Mouse (Mus musculus): ENCODE data around the gene Wdr59.
A peak's percentile ranks its signal among the peaks of the same experiment; 100 is the strongest.

Gene Wdr59

DNA sequence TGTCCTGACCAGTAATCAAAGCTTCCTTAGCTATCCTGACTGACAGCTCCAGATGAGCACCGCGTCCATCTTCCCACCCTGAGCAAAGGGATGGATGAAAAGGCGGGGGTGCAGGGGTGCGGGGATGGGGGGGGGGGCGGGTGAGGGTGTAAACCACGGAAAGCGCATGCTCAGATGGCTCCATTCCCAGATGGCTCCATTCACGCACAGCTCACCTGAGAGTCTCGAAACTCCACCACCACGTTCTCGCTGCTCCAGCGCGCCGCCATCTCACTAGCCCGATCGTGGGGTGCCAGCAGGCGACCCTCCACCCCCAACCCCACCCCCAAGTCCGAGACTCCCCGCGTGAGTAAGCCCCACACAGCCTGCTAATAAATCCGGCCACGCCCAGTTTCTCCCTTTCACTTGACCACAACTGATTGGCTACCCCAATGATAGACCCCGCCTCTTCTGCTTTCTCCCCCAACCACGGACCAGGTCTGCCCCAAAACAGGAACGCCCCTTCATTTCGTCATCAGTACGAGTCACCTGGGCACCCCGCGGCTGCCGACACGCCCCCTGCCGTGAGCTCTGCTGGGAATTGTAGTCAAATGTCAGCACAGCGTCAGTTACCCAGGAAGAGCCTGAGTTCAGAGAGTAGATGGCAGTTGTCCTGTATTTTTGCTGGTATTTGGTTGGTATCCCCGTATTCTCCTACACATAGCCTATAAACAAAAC is at the start of gene Wdr59:
TSS of gene Wdr59 (minus strand) at position 380 of the 717 bp plus-strand sequence.
- DNase-seq (ENCODE audit: low spot score in 2 of 2) = peak; percentile 90 to 99

DNA sequence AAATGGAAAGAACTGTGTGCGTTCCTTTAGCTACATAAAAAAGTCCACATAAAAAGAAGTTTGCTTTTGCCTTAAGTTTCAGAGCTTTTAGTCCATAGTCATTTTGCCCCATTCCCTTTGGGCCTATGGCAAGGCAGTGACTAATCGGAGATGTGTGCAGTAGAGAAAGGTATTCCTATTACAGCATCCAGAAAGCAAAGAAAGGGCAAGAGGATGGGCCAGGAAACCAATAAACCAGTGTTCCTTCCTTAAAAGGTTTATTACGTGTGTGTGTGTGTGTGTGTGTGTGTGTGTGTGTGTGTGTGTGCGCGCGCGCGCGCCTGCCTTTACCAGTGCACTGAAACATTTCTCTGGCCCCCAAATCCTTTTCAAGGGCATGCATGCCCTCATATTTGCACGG is 49.8 kb upstream of the Wdr59 start:
- DNase-seq (ENCODE audit: low spot score in 2 of 2) = no peak

- DNase-seq (ENCODE audit: low spot score in 2 of 2) = no peak
Observed at GRCm38 (mm10) chr8:111570432-111570831, 48.5 kb upstream of the Wdr59 start.

DNA sequence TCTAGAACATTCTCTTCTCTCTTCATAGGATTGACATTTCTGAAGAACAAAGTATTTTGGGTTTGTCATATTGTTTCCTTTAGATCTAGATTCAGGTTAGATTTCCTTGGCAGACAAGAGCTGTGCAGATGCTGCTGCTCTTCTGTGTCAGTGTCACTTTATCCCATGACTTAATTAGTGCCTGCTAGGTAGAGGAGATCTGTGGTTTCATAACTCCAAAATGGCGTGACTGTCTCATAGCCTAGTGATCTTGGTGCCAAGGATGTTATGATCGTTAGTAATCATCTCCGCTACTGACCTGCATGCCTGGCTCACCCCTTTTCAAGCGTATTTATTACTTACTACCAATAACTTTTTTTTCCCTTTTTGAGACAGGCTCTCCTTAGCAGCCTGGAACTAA is 48.0 kb upstream of the Wdr59 start:
- no peak for DNase-seq (ENCODE audit: low spot score in 2 of 2)

DNA sequence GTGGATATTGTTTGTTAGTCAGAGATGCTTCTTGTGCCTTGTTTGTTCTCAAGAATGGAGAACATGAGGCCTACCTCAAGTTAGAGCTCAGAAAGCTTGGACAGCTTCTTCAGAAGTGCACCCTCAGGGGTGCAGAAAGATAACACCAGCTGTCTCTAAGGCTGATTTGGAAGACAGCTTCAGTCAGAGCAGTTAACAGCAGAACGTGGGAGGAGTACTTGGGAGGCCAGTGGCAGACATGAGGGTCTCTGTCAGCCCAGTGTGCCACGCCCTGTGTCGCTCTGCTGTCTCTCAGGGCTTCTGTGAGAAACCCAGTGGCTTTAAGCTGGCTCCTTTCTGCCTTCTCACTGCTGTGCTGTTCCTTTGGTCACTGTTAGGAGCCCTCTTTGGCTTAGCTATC is 46.1 kb upstream of the Wdr59 start:
- no peak for DNase-seq (ENCODE audit: low spot score in 2 of 2)

DNA sequence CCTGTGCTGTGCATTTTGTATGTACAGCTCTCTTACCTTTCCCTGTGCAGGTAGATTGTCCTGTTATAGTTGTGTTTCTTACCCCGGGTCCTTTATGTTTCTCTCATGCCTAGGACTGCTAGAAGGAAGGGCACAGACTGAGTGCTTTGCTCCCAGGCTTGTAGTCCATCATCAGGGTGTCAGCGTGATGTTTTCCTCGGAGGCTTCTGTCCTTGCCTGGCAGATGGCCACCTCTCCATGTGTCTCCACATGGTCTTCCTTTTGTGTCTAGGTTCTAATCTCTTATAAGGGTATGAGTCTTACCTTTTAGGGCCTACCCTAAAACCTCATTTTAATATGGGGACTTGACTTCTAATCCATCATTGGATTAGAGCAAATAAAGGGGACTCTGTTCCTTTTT is 45.7 kb upstream of the Wdr59 start:
- DNase-seq (ENCODE audit: low spot score in 2 of 2) = no peak

DNA sequence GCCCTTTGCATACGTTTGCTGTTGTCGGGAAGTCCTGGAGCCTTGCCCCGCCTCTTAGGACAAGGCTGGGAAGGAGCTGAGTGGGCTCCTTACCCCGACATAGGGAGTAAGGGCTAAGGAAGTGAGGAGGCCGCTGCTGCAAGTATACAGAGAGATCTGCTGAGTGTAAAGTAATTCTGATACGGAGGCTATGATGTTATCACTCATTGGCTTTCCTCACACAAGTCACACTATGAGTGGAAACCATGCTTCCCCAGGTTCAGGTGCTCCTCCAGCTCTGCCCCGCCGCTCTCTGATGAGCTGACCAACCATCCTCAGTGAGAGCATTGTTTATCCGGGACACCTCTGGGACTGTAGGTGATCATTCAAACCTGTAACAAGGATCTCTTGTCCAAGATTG is 44.4 kb upstream of the Wdr59 start:
- DNase-seq (ENCODE audit: low spot score in 2 of 2) = no peak

DNA sequence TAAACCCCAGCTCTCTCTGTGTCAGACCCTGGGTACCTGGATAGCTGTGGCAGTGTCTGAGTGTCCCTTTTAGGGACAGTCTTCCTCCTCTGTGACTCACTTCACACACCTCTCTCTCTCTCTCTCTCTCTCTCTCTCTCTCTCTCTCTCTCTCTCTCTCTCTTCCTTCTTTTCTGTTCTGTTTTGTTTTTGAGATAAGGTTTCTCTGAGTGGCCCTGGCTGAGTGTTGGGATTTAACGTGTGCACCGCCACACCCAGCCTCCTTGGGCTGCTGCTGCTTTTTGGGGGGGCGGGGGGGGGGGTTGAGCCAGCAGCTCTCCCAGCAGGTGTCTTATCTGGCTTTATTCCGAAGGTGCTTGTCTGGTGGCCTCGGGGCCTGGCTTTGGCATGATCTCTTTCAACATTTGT is 43.9 kb upstream of the Wdr59 start:
- DNase-seq (ENCODE audit: low spot score in 2 of 2) = no peak

- DNase-seq (ENCODE audit: low spot score in 2 of 2) = no peak
Observed at GRCm38 (mm10) chr8:111564093-111564492, 42.2 kb upstream of the Wdr59 start.

DNA sequence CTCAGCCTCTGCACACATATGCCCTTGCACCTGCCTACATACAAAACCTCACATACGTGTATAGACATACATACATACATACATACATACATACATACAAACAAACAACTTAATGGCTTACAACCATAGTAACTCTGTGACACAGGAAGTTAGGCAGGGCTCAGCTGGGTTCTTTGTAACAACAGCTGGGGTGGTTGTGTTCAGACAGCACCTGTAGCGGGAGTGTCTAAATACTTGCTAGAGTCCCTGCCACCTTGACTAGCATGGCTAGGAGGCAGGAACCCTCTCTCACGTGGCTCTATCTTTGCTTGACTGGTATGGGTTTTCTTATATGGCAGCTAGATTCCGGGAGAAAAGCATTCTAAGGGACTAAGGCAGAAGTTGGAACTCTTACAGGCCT is 41.8 kb upstream of the Wdr59 start:
- DNase-seq (ENCODE audit: low spot score in 2 of 2) = no peak

DNA sequence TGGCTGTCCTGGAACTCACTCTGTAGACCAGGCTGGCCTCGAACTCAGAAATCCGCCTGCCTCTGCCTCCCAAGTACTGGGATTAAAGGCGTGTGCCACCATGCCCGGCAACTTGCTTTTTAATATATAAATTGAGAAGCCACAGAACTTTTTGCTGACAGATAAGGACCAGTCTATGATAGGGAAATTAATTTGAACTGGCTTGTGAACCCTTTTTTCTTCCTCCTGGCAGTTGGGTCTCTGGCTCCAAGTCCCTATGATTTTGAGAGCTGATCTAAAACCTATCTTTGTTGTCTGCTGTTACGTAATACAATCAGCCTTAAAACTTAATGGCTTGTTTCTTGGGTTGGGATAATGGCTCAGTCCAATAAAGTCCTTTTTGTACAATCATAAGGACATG is 41.2 kb upstream of the Wdr59 start:
- no peak for DNase-seq (ENCODE audit: low spot score in 2 of 2)

DNA sequence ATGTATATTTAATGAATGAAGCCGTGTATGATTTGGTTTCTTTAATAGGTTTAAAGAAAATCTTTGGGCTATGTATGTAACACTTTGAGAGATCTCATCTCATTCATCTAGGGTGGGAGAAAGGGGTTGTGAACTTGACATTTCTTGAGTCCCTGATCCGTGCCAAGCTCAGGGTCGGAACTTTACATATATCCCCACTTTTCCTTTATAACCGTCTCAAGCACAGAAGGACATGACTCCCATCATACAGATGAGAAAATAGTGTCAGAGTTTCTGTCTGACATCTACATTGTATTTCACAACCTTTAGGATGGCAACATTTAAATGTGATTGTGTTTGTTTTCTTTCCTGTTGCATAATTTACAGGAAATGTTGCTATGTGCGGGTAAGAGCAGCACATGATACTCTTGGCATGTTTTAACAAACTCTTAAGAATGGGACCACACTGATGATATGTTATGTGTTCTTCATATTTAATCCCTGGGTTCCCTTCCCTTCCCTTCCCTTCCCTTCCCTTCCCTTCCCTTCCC is 40.4 kb upstream of the Wdr59 start:
- no peak for DNase-seq (ENCODE audit: low spot score in 2 of 2)

GRCm38 (mm10) chr8:111561824-111562223 is 39.9 kb upstream of the Wdr59 start:
- peak in 1 of 2 experiments; percentile 49 for DNase-seq (ENCODE audit: low spot score in 2 of 2)

GRCm38 (mm10) chr8:111551511-111552130 is 29.7 kb upstream of the Wdr59 start:
- no peak for DNase-seq (ENCODE audit: low spot score in 2 of 2)

DNA sequence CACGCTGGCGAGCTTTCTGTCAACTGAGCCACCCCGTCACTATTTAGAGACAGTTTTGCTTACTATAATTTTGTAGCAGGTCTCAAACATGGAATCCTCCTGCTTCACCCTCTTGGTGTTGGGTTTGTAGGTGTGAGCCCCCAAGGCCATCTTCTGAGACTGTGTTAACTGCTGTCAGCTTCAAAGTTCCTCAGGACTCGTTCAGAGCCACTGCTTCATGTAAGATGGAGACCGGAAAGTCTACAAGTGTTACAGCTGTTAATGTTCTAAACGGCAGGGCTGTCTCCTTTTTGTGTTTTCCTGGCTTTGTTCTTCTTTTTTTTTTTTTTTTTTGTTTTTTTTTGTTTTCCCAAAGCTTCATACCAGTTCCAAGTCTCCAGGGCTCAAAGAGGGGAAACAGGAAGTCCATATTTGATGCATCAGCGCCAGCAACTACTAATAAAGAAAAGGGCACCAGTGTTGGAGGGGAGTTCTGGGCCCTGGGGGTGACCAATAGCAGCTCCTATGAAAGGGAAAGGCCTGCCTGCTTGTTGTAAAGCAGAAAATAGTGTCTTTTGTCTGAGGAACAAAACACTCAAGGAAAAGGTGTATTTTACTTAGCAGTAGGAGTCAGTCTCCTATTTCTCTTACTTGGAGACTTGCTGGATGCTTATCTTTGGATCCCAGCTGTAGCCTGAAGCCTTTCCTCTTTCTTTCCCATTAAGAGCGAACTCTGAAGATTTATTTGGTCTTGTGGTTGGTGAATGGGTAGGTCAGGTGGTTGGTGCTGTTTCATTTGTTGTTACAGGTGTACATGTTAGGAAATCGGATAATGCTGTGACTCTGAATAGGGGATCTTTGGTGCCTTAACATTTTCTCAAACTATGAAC is 28.3 kb upstream of the Wdr59 start:
- DNase-seq (ENCODE audit: low spot score in 2 of 2) = no peak

- DNase-seq (ENCODE audit: low spot score in 2 of 2) = no peak
Observed at GRCm38 (mm10) chr8:111548201-111548600, 26.3 kb upstream of the Wdr59 start.

- no peak for DNase-seq (ENCODE audit: low spot score in 2 of 2)
Observed at GRCm38 (mm10) chr8:111547144-111547543, 25.3 kb upstream of the Wdr59 start.

DNA sequence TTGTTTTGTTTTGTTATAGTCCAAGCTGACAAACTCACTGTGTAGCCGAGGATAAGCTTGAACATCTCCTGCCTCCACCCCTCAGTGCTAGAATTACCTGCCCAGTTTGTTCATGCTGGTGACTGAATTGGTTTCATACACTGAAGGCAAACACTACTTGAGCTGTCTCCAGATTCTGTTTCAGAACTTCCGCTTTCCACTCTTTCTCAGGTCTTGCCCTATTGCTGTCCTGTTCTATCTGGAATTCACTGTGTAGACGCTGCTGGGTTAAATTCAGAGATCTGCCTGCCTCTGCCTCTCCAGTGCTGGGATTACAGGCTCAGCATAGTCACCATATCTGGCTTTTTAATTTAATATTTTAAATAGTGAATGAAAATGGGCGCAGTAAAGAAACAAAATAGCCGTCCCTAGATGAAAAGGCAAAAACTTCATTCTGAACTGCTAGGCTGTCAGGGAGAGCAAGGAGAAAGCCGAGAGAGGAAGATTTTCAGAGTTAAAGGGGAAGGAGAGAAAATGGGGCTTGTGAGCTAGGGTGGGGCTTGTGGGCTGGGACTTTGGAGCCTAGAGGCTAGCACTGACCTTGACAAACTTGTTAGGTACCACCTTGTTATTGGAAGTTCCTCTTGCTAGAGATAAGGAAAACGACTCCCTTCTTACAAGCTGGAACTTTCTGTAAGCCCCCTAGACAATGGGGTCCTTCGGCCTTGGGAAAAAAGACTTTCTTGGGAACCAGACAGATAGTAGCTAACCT is 23.7 kb upstream of the Wdr59 start:
- no peak for DNase-seq (ENCODE audit: low spot score in 2 of 2)

GRCm38 (mm10) chr8:111543712-111544380 is 22.0 kb upstream of the Wdr59 start:
- no peak for DNase-seq (ENCODE audit: low spot score in 2 of 2)

DNA sequence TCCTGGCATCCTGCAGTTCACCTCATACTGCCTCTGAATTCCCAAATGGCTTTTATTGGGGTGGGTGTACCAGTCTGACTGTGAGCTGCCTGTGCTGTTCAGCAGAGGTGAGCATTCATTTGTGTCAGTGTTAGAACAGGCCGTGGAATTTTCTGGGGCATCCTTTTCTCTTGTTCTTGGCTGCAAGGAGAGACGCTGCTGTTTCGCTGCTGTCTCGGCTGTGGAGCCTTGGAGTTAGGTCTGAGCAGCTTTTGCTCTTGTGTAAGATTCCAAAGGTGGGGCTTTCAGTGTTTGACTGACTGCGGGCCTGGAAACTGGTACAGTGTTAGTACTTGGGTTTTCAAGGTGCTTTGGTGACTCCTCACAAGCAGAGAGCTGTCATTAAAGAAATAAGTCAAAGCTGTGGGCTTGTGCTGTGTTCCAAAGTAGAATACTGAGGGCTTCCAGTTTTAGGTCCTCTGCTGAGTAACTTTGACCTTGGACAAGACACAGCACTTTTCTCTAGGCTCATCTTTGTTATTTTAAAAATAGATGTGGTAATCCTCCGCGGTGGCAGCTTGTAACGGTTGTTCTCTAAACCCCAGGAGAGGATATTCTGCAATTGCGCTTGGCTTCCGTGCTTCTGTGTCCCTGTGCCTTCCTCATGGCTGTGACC is 17.7 kb upstream of the Wdr59 start:
- DNase-seq (ENCODE audit: low spot score in 2 of 2) = no peak

DNA sequence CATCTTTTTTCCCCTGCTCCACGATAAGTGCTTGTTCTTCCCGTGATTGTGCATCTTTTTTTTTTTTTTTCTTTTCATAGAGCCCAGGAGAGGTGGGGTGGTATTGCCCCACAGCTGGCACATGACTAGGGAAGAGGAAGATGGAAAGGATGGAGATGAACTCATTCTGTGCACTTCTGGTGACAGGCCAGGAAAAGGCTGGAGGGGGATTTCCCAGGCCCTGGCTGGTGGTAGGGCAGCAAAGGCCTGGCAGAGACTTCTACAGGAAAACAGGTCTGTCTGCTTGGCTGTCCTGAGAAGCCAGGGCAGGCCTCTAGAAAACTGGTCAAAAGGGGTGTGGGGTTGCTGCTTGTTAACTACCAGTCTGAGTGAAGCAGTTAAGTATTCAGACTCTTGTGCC is 16.3 kb upstream of the Wdr59 start:
- no peak for DNase-seq (ENCODE audit: low spot score in 2 of 2)
